Mouse (Mus musculus): ENCODE data around the gene Prrt1. TPM values are rescaled to one million over a fixed set of nuclear protein-coding genes. Genes with fewer than 3 reads are reported as not detected.
A peak's percentile ranks its signal among the peaks of the same experiment; 100 is the strongest.

Prrt1 gene
- polyA plus RNA-seq, 1 experiment: not detected

DNA sequence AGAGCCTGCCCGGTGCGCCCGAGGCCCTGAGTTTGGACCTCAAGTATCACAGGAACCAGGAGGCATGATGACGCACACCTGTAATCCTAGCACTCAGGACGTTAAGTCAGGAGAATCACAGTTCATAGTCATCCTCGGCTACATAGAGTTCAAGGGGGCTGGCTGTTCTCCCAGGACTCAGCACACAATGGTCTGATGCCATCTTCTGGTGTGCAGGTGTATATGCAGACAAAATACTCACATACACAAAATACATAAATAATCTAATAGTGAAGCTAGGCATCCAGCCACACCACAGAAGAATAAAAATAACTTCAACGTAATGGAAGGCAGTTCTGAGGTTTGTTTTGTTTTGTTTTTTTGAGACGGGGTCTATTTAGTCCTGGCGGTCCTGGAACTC, 6.2 kb upstream of the Prrt1 start:
- TF ChIP-seq CTCF (IDR thresholded peaks at IDR 0.05; ENCODE audit: insufficient read depth, low read depth, low read length): no peak
- TF ChIP-seq POLR2A (IDR thresholded peaks at IDR 0.05; ENCODE audit: insufficient read depth, low read depth, low read length): no peak
- peaks cover 17% of the 10 kb centered on the region for H3K4me1 ChIP-seq (ENCODE audit: control insufficient read depth, insufficient read depth, low read length)
- WGBS: 77% methylated on average over 9 of the region's 9 CpGs
- no peak overlapping the region for H3K4me3 ChIP-seq (ENCODE audit: insufficient read depth, low read depth, low read length)
- no peak overlapping the region for H3K27ac ChIP-seq (ENCODE audit: insufficient read depth, low read depth, low read length)

DNA sequence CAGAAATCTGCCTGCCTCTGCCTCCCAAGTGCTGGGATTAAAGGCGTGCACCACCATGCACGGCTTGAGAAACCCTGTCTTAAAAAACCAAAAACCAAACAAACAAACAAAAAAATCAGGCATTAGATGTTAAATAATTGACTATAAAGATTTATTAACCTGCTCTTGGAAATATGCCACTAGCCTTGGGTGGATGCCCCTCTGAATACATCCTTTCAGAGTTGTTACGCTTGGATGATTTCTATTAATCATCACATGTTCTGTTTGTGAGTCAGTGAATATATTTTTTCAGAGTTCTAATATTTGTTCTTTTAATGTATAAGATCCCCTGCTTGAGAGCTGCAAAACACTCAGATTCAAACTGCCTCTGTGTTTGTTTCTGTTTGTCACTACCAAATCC, 4.4 kb upstream of the Prrt1 start:
- 95% methylated on average over 3 of the region's 3 CpGs for WGBS
- no peak for TF ChIP-seq CTCF (IDR thresholded peaks at IDR 0.05; ENCODE audit: insufficient read depth, low read depth, low read length)
- TF ChIP-seq POLR2A (IDR thresholded peaks at IDR 0.05; ENCODE audit: insufficient read depth, low read depth, low read length): no peak
- H3K4me3 ChIP-seq (ENCODE audit: insufficient read depth, low read depth, low read length): no peak overlapping the region

DNA sequence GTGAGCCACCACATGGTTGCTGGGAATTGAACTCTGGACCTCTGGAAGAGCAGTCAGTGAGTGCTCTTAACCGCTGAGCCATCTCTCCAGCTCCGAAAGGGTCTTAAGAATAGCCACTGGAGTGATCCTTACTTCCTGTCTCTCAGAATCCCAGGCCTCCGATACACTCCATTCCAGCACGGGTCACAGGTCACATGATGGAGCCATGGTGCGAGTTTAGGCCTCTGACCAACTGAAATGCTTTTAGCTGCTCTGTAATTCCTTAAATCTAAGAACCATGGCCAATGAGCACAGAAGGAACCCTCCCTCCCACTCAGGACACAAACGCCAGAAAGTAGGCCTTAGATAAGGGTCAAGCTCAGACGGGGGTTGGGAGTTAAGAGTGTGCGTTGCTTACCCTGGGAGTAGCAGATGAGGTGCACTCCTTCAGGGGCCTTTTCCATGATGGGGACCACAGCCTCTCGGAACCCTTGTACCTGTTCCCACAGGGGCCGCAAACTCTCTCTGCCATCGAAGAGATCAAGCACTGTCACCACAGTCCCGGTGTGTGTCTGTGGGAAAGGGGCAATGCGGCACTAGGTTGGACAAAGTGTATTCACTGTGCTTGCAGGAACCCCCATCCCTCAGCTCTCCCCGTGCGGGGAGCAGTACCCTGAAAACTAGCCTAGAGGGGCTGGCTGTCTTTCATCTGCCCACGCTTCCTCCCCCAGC, 3.1 kb upstream of the Prrt1 start:
- TF ChIP-seq CTCF (IDR thresholded peaks at IDR 0.05; ENCODE audit: insufficient read depth, low read depth, low read length) (no peak), POLR2A (IDR thresholded peaks at IDR 0.05; ENCODE audit: insufficient read depth, low read depth, low read length) (no peak)
- Histone ChIP-seq H3K4me1 (ENCODE audit: control insufficient read depth, insufficient read depth, low read length) (peaks cover 24% of the 10 kb centered on the region), H3K27ac (ENCODE audit: insufficient read depth, low read depth, low read length) (peak overlapping the region; percentile 89; the same call in 1 of the 2 replicates), H3K4me3 (ENCODE audit: insufficient read depth, low read depth, low read length) (peak overlapping the region; percentile 89)
- WGBS: 43% methylated on average over 16 of the region's 16 CpGs

More for the DNA sequence above, 4.4 kb upstream of the Prrt1 start:
- H3K27ac ChIP-seq (ENCODE audit: insufficient read depth, low read depth, low read length): no peak overlapping the region
- H3K4me1 ChIP-seq (ENCODE audit: control insufficient read depth, insufficient read depth, low read length): peaks cover 20% of the 10 kb centered on the region

DNA sequence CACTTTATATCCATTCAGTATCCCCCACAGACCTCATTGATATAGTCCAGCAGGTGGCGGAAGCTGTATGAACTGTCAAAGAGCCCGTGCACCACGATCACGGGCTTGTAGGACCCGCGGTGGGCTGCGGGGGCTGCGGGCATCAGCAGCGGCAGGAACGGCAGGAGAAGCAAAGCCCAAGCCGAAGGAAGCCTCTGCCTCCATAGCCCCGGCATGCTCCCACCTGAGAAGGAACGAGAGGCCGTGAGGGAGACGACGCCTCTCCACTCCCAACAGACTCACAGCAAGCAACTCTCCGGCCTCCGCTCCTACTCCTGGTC, 2.6 kb upstream of the Prrt1 start:
- 0% methylated on average over 18 of the region's 18 CpGs for WGBS
- 0 out of 2 replicates have a peak, but pooled peaks have one; percentile 3 for TF ChIP-seq CTCF (IDR thresholded peaks at IDR 0.05; ENCODE audit: insufficient read depth, low read depth, low read length)
- TF ChIP-seq POLR2A (IDR thresholded peaks at IDR 0.05; ENCODE audit: insufficient read depth, low read depth, low read length): no peak
- Histone ChIP-seq H3K4me1 (ENCODE audit: control insufficient read depth, insufficient read depth, low read length) (peaks cover 29% of the 10 kb centered on the region), H3K4me3 (ENCODE audit: insufficient read depth, low read depth, low read length) (peak overlapping the region; percentile 89), H3K27ac (ENCODE audit: insufficient read depth, low read depth, low read length) (peak overlapping the region; percentile 89)

DNA sequence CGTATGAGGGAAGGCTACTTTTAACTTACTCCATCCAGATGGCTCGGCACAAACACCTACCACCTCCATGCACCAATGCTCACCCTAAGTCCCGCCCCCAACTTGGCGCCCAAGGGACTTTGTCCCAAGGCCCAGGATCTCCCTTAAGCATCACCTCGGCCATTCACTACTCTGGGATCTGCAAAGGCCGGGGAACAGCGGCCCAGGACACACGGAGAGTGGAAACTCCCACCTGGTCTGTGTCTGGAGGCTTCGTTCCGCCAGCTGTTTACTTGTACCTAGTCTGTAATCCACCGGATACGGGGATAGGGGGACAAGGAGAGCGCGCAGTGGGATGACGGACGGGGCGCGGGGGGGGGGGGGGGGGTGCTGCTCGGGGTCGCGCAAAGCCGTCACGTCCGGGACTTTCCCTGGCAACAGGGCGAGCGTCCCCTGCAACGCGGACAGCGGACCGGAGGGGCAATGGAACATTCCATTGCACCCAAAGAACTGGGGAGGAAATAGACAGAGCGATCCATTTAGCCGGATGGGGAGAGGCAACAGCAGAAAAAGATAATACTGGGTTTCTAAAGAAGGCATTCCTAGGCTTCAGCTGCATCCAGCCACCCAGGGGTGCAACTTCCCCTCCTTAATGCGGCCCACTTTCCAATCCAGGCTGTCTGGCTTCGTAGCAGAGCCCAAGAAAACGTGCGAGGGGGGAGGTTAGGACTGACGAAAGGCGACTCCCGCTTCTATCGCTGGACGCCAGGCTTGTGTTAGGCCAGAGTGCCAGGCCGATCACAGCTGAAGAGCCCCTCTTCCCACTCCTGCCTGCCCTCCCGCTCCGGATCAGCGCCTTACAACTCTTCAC, 2.0 kb upstream of the Prrt1 start:
- Histone ChIP-seq H3K4me3 (ENCODE audit: insufficient read depth, low read depth, low read length) (peak overlapping the region; percentile 89), H3K4me1 (ENCODE audit: control insufficient read depth, insufficient read depth, low read length) (peaks cover 34% of the 10 kb centered on the region), H3K27ac (ENCODE audit: insufficient read depth, low read depth, low read length) (peak overlapping the region; percentile 99)
- TF ChIP-seq POLR2A (IDR thresholded peaks at IDR 0.05; ENCODE audit: insufficient read depth, low read depth, low read length): no peak; the same call in none of the 2 replicates
- 0 out of 2 replicates have a peak, but pooled peaks have one; percentile 2 for TF ChIP-seq CTCF (IDR thresholded peaks at IDR 0.05; ENCODE audit: insufficient read depth, low read depth, low read length)
- WGBS: under 1% methylated on average over 45 of the region's 45 CpGs

DNA sequence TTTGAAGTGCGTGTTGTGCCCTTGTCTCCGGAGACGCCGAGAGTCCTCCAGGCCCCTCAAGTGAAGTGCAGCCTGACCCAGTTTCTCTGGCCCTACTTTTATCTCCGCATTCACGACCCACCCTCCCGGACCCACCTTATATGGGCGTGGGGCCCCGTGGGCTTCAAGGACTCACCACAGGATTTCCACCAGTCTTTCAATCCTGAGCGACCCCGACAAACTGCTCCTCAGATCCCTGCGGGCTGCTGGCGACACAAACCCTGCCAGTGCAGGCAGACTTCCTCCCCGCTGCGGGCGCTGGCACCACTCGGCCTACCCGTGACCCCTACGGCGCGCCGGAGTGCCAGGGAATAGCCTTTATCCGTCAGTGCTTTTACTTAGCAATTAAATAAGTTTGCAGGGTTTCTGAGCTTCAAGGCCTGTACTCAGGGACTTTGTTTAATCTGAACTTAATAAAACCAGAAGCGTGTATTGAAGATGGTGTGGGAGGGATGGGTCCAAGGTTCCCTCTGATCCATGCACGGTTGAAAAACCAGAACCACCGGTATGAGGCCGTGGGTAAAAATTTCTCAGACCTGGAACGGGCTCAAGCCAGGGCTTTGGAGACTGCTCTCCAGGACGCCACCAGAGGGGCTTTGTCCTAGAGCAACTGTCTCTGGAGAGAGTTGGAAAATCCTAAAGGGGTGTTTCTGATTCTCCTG, 1.2 kb upstream of the Prrt1 start, which contains the start of gene Ppt2:
TSS of gene Ppt2 (minus strand) at position 568 of the 701 bp plus-strand sequence.
- peak within 1 kb of the TSS; percentile 89 for H3K4me3 ChIP-seq (ENCODE audit: insufficient read depth, low read depth, low read length)
- TF ChIP-seq POLR2A (IDR thresholded peaks at IDR 0.05; ENCODE audit: insufficient read depth, low read depth, low read length): no peak
- 1% methylated on average over 29 of the region's 29 CpGs for WGBS
- H3K4me1 ChIP-seq (ENCODE audit: control insufficient read depth, insufficient read depth, low read length): peaks cover 38% of the 10 kb centered on the region
- H3K27ac ChIP-seq (ENCODE audit: insufficient read depth, low read depth, low read length): peak within 1 kb of the TSS; percentile 99

DNA sequence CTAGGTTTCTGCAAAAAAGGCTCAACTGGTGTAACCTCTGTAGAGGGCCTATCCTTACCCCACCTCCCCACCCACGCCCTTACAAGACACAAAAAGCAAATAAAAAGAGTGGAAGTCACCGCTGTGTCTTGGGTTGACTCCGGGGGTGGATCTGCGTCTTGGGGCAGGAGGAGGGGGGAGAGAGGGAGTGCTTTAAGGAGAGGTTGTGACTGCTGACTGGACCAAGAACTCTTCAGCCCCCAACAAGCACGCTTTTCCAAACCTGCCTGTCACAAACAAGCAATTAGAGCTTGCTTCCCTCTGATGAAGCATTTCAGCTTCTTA, 727 bp upstream of the Prrt1 start:
- H3K4me3 ChIP-seq (ENCODE audit: insufficient read depth, low read depth, low read length): peak overlapping the region; percentile 89
- TF ChIP-seq CTCF (IDR thresholded peaks at IDR 0.05; ENCODE audit: insufficient read depth, low read depth, low read length) (no peak), POLR2A (IDR thresholded peaks at IDR 0.05; ENCODE audit: insufficient read depth, low read depth, low read length) (no peak)
- WGBS: 11% methylated on average over 5 of the region's 5 CpGs
- peak overlapping the region; percentile 99 for H3K27ac ChIP-seq (ENCODE audit: insufficient read depth, low read depth, low read length)
- peaks cover 42% of the 10 kb centered on the region for H3K4me1 ChIP-seq (ENCODE audit: control insufficient read depth, insufficient read depth, low read length)

DNA sequence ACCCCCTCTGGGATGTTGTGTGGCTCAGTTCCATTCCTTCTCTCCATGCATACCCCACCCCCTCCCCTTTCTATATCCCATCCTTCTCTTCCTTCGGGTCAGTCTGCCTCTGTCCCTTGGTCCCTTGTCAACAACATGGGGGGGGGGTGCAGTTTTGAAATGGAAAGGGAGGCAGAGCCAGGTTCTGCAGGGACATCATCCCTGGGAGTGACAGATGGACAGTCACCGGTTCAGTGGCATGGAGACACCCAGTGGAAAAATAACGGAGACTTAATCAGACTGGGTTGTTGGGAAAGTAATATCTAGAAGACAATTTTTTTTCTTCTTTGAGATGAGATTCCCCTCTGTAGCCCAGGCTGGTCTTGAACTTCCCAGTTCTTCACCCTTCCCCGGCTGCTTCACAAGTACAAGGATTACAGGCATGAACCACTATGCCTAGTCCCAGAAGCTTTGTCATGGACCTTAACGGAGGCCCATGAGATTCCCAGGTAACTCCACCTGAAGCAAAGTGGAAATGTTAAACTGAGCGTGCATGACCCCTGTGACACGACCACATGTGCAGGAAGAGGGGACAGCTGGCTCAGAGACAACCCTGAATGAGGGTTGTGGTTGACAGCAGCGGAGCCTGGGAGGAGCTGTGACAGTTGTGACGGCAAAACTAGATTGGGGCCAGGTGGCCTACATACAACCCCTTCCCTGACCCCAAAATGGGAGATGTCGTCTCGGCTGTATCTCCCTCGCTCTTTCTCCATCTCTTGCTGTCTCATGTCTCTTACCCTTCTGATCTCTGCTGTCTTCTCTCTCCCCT, 667 bp downstream of the Prrt1 start:
- 13% methylated on average over 12 of the region's 12 CpGs for WGBS
- TF ChIP-seq POLR2A (IDR thresholded peaks at IDR 0.05; ENCODE audit: insufficient read depth, low read depth, low read length): no peak
- no peak for TF ChIP-seq CTCF (IDR thresholded peaks at IDR 0.05; ENCODE audit: insufficient read depth, low read depth, low read length)
- peak overlapping the region; percentile 89 for H3K4me3 ChIP-seq (ENCODE audit: insufficient read depth, low read depth, low read length)
- H3K27ac ChIP-seq (ENCODE audit: insufficient read depth, low read depth, low read length): peak overlapping the region; percentile 50
- H3K4me1 ChIP-seq (ENCODE audit: control insufficient read depth, insufficient read depth, low read length): peaks cover 43% of the 10 kb centered on the region

Data from olfactory bulb, adult 2 months (tissue).